Mouse (Mus musculus): Measurements from ENCODE around the gene Col5a1.

GRCm38 (mm10) chr2:27999996-28000583 is 113.9 kb downstream of the Col5a1 start:
- TF ChIP-seq GATA1 (IDR thresholded peaks at IDR 0.05; ENCODE audit: borderline replicate concordance, low read length), result no peak
- no peak for TF ChIP-seq FLI1 (IDR thresholded peaks at IDR 0.05; ENCODE audit: low read length)

All from megakaryocyte, embryonic 14.5 days (primary cell).